Mouse (Mus musculus) ES-Bruce4 (cell line): ENCODE results near the gene Rexo4. TPM values are rescaled to one million over a fixed set of nuclear protein-coding genes. Genes with fewer than 3 reads are reported as not detected.

Experiments used
- H3K27ac ChIP-seq: 2 replicates; pipeline ENCODE4 v1.5.1; 2012; ENCODE audit warnings: low read length, inconsistent platforms; ENCODE audit not compliant: insufficient read depth
- H3K27me3 ChIP-seq: 2 replicates; pipeline ENCODE4 v1.6.1; 2012; ENCODE audit warnings: mild to moderate bottlenecking, low read length, inconsistent platforms; ENCODE audit not compliant: control insufficient read depth, poor library complexity, insufficient read depth, severe bottlenecking
- H3K36me3 ChIP-seq: 2 replicates; pipeline ENCODE4 v1.6.1; 2012; ENCODE audit warnings: inconsistent platforms, mild to moderate bottlenecking, low read length, moderate library complexity; ENCODE audit not compliant: control insufficient read depth, poor library complexity, insufficient read depth, severe bottlenecking
- H3K4me1 ChIP-seq: one replicate; pipeline ENCODE4 v1.8.1; 2011; ENCODE audit warnings: low read length; ENCODE audit not compliant: control insufficient read depth, insufficient read depth
- H3K4me3 ChIP-seq: 2 replicates; pipeline ENCODE4 v1.5.1; 2011; ENCODE audit warnings: low read depth, mild to moderate bottlenecking, low read length
- H3K9ac ChIP-seq: 2 replicates; pipeline ENCODE4 v1.6.1; 2012; ENCODE audit warnings: low read depth, mild to moderate bottlenecking, inconsistent platforms; ENCODE audit not compliant: poor library complexity, severe bottlenecking
- H3K9me3 ChIP-seq: replicated peaks from 2 replicates; pipeline ENCODE4 v1.6.1; 2012; ENCODE audit warnings: mild to moderate bottlenecking, low read length, inconsistent platforms; ENCODE audit not compliant: control insufficient read depth, poor library complexity, insufficient read depth, severe bottlenecking
- CTCF ChIP-seq: IDR thresholded peaks from one replicate; pipeline ENCODE4 v1.8.1; 2011; ENCODE audit warnings: low read depth, low read length
- EP300 ChIP-seq: IDR thresholded peaks from 2 replicates; pipeline ENCODE4 v1.6.1; 2011; ENCODE audit warnings: low read depth, low read length; ENCODE audit not compliant: insufficient read depth
- POLR2A ChIP-seq: IDR thresholded peaks from one replicate; pipeline ENCODE4 v1.8.1; 2011; ENCODE audit warnings: low read length; ENCODE audit not compliant: insufficient read depth
- polyA plus RNA-seq: library from polyadenylated mRNA; stranded (reverse); fragments of >200 nt; gene quantifications from 2 replicates; pipeline ENCODE4 v1.2.4, GENCODE M21; 2011; ENCODE audit warnings: low read depth; ENCODE audit not compliant: missing spikeins, insufficient read depth, insufficient read length

Gene Rexo4
- polyA plus RNA-seq, 1 experiment = 62.4 TPM

GRCm38 (mm10) chr2:26952866-26953265, 11.3 kb downstream of the Rexo4 start:
- Histone ChIP-seq H3K9me3 (no peaks in the 10 kb centered on the region), H3K27me3 (no peaks in the 10 kb centered on the region), H3K27ac (no peak overlapping the region), H3K4me3 (no peak overlapping the region), H3K4me1 (no peaks in the 10 kb centered on the region), H3K36me3 (peaks cover 29% of the 10 kb centered on the region), H3K9ac (no peak overlapping the region)
- TF ChIP-seq POLR2A (no peak), CTCF (no peak), EP300 (no peak)

GRCm38 (mm10) chr2:26952193-26952592, 12.0 kb downstream of the Rexo4 start:
- Histone ChIP-seq H3K27me3 (no peaks in the 10 kb centered on the region), H3K9me3 (no peaks in the 10 kb centered on the region), H3K4me1 (no peaks in the 10 kb centered on the region), H3K4me3 (no peak overlapping the region), H3K27ac (no peak overlapping the region), H3K9ac (no peak overlapping the region), H3K36me3 (peaks cover 23% of the 10 kb centered on the region)
- TF ChIP-seq EP300 (no peak), POLR2A (no peak), CTCF (no peak)

GRCm38 (mm10) chr2:26951346-26951905, 12.8 kb downstream of the Rexo4 start:
- Histone ChIP-seq H3K27ac (no peak overlapping the region), H3K9ac (no peak overlapping the region), H3K4me1 (no peaks in the 10 kb centered on the region), H3K4me3 (no peak overlapping the region), H3K9me3 (no peaks in the 10 kb centered on the region), H3K36me3 (peaks cover 18% of the 10 kb centered on the region), H3K27me3 (no peaks in the 10 kb centered on the region)
- TF ChIP-seq EP300 (no peak), POLR2A (no peak), CTCF (no peak)

GRCm38 (mm10) chr2:26950411-26950810, 13.8 kb downstream of the Rexo4 start:
- Histone ChIP-seq H3K9me3 (no peaks in the 10 kb centered on the region), H3K36me3 (peaks cover 8% of the 10 kb centered on the region), H3K27ac (no peak overlapping the region), H3K4me1 (no peaks in the 10 kb centered on the region), H3K27me3 (no peaks in the 10 kb centered on the region), H3K4me3 (no peak overlapping the region), H3K9ac (no peak overlapping the region)
- TF ChIP-seq EP300 = no peak
- TF ChIP-seq POLR2A = no peak
- TF ChIP-seq CTCF = no peak

- H3K27me3 ChIP-seq = no peaks in the 10 kb centered on the region
- H3K4me1 ChIP-seq = no peaks in the 10 kb centered on the region
- no peaks in the 10 kb centered on the region for H3K36me3 ChIP-seq
- H3K9ac ChIP-seq = no peak overlapping the region
- no peak overlapping the region for H3K4me3 ChIP-seq
- H3K9me3 ChIP-seq = no peaks in the 10 kb centered on the region
- no peak for TF ChIP-seq POLR2A
- no peak for TF ChIP-seq EP300
- no peak for TF ChIP-seq CTCF
- no peak overlapping the region for H3K27ac ChIP-seq
These were observed 20.9 kb downstream of the Rexo4 start for GRCm38 (mm10) chr2:26943253-26943652.

- Histone ChIP-seq H3K9ac (no peak overlapping the region), H3K4me1 (no peaks in the 10 kb centered on the region), H3K4me3 (no peak overlapping the region), H3K9me3 (no peaks in the 10 kb centered on the region), H3K36me3 (no peaks in the 10 kb centered on the region), H3K27ac (no peak overlapping the region), H3K27me3 (no peaks in the 10 kb centered on the region)
- TF ChIP-seq POLR2A (no peak), EP300 (no peak), CTCF (no peak)
These were observed 22.6 kb downstream of the Rexo4 start for GRCm38 (mm10) chr2:26941539-26941938.
